Mouse (Mus musculus) erythroblast, embryonic 14.5 days (primary cell): ENCODE results near the gene Gm48551.

Experiments
- GATA1 ChIP-seq: IDR thresholded peaks from 2 replicates; pipeline ENCODE4 v1.6.1; 2012; ENCODE audit warnings: low read length, inconsistent platforms, mixed read lengths
- TAL1 ChIP-seq: IDR thresholded peaks from 3 replicates; pipeline ENCODE4 v1.6.1; 2012; ENCODE audit warnings: low read length, inconsistent platforms, mixed read lengths

- TF ChIP-seq GATA1 (no peak), TAL1 (no peak)
Observed at GRCm38 (mm10) chr10:81384605-81384982, 328 bp downstream of the Gm48551 start.
